Mouse (Mus musculus) spleen, adult 2 months (tissue): ENCODE measurements around the gene Acvr1b.

Experiments
- CTCF ChIP-seq: fragments of 200-500 bp; IDR thresholded peaks from 2 replicates; pipeline ENCODE4 v1.5.1; 2011; ENCODE audit warnings: mild to moderate bottlenecking, inconsistent platforms; ENCODE audit not compliant: insufficient read depth, insufficient read length, insufficient replicate concordance; ENCODE audit errors: extremely low read depth
- POLR2A ChIP-seq: fragments of 200-500 bp; IDR thresholded peaks from 2 replicates; pipeline ENCODE4 v1.6.1; 2011; ENCODE audit warnings: low read depth, low read length, inconsistent platforms

GRCm38 (mm10) chr15:101239821-101240220 is 66.0 kb downstream of the Acvr1b start:
- no peak for TF ChIP-seq POLR2A
- TF ChIP-seq CTCF: no peak
